Mouse (Mus musculus) heart, adult 18-20 months (tissue): ENCODE data around the gene Cemip2. TPM values are rescaled to one million over a fixed set of nuclear protein-coding genes. Genes with fewer than 3 reads are reported as not detected.
A peak's percentile ranks its signal among the peaks of the same experiment; 100 is the strongest.

Experiments used
- DNase-seq, 2 experiments: peaks; one replicate each; pipeline ENCODE4 v3.0.0; 2021 to 2022; ENCODE audit warnings: mixed read lengths in 1 of 2
- long read RNA-seq, 2 experiments: library from polyadenylated mRNA; stranded (forward); transcript quantifications; one replicate each; pipeline ENCODE4 v2.0.0; 2021
- total RNA-seq, 2 experiments: library from RNA; stranded (reverse); gene quantifications; 2 replicates each; pipeline ENCODE4 v1.2.3; 2021

Cemip2 gene
- total RNA-seq: 10 to 100 TPM; 11.0 to 11.3 TPM
- long read RNA-seq, experiment 1, partial matches to known transcripts: 1 of 1 reads
- long read RNA-seq, experiment 1, other reads (novel, unspliced or antisense): 0 of 1 reads
- long read RNA-seq, experiment 2, full-length matches to known transcripts: 1 of 1 reads
- long read RNA-seq, experiment 2, partial matches to known transcripts: 0 of 1 reads
- long read RNA-seq, experiment 2, other reads (novel, unspliced or antisense): 0 of 1 reads

- peak; percentile 97 for DNase-seq
Measured at GRCm38 (mm10) chr19:21778147-21778917, at the start of gene Cemip2. TSS of gene Cemip2 (plus strand) at chr19:21778342.

GRCm38 (mm10) chr19:21728342-21728741, 49.8 kb upstream of the Cemip2 start:
- no peak for DNase-seq

- DNase-seq: no peak
Measured at GRCm38 (mm10) chr19:21731887-21732286, 46.3 kb upstream of the Cemip2 start.

GRCm38 (mm10) chr19:21733176-21733575, 45.0 kb upstream of the Cemip2 start:
- no peak for DNase-seq

GRCm38 (mm10) chr19:21734112-21734511, 44.0 kb upstream of the Cemip2 start:
- DNase-seq: peak; percentile 28 to 66

- peak; percentile 58 to 66 for DNase-seq
Measured at GRCm38 (mm10) chr19:21737446-21737845, 40.7 kb upstream of the Cemip2 start.

DNA sequence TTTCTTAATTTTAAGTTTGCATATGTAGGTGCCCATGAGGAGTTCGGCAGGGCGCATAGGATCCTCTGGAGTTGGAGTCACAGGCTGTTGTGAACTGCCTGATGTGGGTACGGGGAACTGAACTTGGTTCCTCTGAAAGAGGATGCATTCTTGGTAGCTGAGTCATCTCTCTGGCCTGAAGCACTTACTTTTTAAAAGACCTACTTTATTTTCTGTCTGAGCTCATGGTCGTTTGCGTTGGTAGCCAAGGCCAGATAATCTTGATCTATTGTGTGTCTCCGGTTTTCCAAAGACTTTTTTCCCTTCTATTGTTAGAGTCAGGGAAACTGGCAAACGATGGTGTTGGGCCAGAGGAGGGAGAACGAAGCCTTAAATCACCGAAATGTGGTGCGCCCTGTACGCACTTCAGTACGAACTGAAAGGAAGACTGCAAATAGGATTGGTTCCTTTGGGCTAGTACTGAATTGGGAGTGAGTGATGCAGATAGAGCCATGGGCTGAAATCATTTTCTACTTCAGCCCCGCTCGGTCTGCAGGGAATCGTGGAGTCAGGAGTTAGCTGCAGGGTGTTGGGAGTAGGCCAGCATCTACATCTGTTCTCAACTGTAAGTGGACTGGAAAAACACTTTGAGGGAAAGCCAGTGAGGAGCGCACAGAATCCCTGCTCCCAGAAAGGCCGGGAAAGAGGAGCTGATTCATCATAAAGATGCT, 40.1 kb upstream of the Cemip2 start:
- DNase-seq: peak; percentile 71 to 79

GRCm38 (mm10) chr19:21738591-21739280, 39.4 kb upstream of the Cemip2 start:
- DNase-seq: peak in 1 of 2 experiments; percentile 13

DNA sequence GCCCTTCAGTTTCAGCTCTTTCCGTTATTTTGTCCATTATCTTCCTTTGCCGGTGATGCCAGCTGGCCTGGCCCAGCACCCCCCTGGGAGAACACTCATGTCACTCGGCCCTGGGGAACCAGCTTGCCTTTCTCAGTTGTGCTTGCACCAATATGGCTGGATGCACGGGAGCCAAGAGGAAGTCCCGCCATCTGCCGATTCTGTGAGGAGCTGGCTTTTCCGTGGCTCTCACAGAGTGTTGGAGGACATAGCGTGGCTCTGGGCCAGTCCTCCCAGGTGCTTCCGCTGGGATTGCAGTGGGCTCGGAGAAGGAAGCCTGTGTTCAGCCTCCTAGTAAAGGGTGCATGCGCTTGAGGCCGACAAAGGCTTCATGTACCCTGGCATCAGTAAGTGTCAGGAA, 36.0 kb upstream of the Cemip2 start:
- peak; percentile 14 to 65 for DNase-seq

GRCm38 (mm10) chr19:21745586-21745985, 32.6 kb upstream of the Cemip2 start:
- no peak for DNase-seq

GRCm38 (mm10) chr19:21747356-21747755, 30.8 kb upstream of the Cemip2 start:
- DNase-seq: peak; percentile 54 to 79

DNA sequence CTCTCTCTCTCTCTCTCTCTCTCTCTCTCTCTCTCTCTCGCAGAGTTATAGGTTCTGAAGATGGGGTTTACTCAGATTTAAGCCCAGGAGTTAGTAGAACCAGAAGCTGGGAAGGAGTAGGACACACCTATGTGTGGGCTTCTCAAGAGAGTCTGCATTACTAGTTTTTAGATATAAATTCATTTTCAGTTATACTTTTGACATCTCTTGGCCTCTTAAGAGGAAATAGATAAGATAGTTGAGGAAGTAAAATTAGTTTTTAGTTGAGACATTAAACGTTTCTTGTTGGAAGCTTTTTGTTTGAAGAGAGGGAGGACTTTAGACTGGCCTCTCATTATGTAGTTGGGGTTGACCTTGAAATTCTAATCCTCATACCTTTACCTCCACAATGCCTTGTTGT, 28.0 kb upstream of the Cemip2 start:
- no peak for DNase-seq

- no peak for DNase-seq
Measured at GRCm38 (mm10) chr19:21761676-21762075, 16.5 kb upstream of the Cemip2 start.

DNA sequence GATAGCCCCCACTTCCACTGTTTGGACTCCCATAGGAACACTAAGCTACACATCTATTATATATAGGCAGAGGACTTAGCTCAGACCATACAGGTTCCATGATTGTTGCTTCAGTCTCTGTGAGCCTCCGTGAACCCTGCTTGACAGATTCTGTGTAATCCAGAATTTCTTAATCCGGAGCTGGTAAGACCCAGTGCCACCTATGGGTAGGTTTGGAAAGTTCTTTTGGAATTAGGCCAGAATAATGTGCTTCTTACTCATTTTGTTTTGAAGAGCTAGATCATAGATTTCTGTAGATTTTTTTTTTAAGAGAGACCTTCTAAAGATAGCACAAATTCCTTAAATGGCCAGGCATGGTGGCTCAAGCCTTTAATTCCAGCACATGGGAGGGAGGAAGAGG, 14.1 kb upstream of the Cemip2 start:
- DNase-seq: no peak

GRCm38 (mm10) chr19:21764738-21765137, 13.4 kb upstream of the Cemip2 start:
- DNase-seq: no peak

GRCm38 (mm10) chr19:21767500-21768045, 10.6 kb upstream of the Cemip2 start:
- no peak for DNase-seq

- DNase-seq: no peak
Measured at GRCm38 (mm10) chr19:21769796-21770195, 8.3 kb upstream of the Cemip2 start.

GRCm38 (mm10) chr19:21771586-21771985, 6.6 kb upstream of the Cemip2 start:
- no peak for DNase-seq

GRCm38 (mm10) chr19:21773621-21774020, 4.5 kb upstream of the Cemip2 start:
- no peak for DNase-seq

DNA sequence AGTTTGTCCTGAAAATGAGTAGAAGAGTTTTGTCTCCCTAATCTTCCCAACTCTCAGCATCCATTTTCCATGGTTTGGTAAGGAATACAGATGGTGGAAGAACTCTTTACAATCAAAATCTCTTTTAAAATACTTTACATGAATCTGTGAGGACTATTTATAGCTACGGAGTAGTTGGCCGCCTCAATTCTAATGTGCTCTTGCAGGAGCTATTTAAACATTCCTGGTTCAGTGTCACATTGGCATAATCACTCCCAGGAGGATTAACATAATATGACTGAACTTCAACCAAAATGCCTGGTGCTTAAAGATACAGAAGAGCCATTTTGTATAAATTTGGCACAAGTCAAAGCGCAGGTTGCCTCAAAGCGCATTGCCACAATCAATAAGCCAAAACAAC, 2.5 kb upstream of the Cemip2 start:
- no peak for DNase-seq

GRCm38 (mm10) chr19:21776671-21777070, 1.5 kb upstream of the Cemip2 start:
- no peak for DNase-seq

GRCm38 (mm10) chr19:21777171-21777731, 891 bp upstream of the Cemip2 start:
- peak; percentile 72 to 80 for DNase-seq
